Mouse (Mus musculus) cerebellum, postnatal 14 days (tissue): ENCODE measurements at regions not wholly inside any gene's neighbourhood (a gene's known extent, or its start where the extent isn't known, plus 50 kb on each side); places are given as distances from the start of the nearest gene placed in this dataset.
"Not testable (repeated sequence)": the region's sequence is repeated elsewhere in the genome, so short reads cannot be mapped to it uniquely, and the experiment has no call there.

Experiments used
- DNase-seq, 2 experiments: peaks; one replicate each; pipeline ENCODE4 v3.0.0; 2021; ENCODE audit warnings: mixed read lengths in 2 of 2

- DNase-seq = no peak
These were observed 61.0 kb upstream of the Galnt18 start for GRCm38 (mm10) chr7:111840826-111841225.

- DNase-seq = no peak
These were observed 58.4 kb upstream of the Galnt18 start for GRCm38 (mm10) chr7:111838162-111838561.

GRCm38 (mm10) chr7:111834356-111834755 lies 54.6 kb upstream of the Galnt18 start:
- not testable (repeated sequence) for DNase-seq

- no peak for DNase-seq
These were observed 50.2 kb upstream of the Galnt18 start for GRCm38 (mm10) chr7:111829931-111830330.
